Mouse (Mus musculus): ENCODE measurements around the gene Hist1h3a. TPM values are rescaled to one million over a fixed set of nuclear protein-coding genes. Genes with fewer than 3 reads are reported as not detected.
A peak's percentile ranks its signal among the peaks of the same experiment; 100 is the strongest.

Gene Hist1h3a
- polyA plus RNA-seq, 1 experiment from 2014 or later, result 56.6 TPM

DNA sequence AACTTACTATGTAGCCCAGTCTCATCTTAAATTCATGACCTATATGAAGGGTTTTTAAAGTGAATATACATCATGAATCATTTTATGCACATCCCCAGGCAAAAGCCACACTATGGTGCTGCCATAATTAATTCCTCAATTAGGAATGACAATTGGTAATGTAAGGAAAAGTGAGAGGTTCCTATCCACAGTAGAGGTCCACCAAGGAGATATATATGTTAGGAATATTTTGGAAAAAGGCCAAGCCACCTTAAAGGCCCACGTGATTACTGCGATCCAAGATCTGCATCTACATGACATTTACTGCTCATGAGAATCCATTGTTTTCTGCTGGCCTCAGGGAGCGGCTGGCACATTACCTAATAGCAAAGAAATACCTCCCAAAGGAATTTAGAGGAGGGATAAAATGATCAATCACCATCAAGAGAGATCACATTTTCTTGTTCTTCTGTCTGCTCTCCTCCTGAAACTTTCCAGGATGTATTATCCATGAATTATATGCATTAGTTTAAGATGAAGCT is 2.9 kb downstream of the Hist1h3a start:
- DNase-seq (ENCODE audit: low spot score), result no peak

DNA sequence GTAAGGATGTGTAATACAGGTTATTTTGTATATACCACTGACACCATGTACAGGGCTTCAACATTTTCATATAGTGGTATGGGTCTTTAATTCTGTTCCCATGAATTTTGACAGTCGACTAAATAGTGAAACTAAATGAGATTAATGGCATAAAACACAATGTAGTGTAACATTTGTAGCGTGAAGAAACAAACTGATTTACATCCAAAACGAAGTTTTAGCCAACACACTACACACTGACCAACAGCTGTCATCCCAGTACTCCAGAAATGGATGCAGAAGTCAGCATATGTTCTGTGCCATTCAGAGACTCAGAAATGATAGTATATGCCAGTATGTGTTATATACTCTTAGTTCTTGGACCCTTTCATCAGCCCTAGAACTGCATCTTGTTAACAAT is 4.3 kb downstream of the Hist1h3a start:
- DNase-seq (ENCODE audit: low spot score), result no peak

DNA sequence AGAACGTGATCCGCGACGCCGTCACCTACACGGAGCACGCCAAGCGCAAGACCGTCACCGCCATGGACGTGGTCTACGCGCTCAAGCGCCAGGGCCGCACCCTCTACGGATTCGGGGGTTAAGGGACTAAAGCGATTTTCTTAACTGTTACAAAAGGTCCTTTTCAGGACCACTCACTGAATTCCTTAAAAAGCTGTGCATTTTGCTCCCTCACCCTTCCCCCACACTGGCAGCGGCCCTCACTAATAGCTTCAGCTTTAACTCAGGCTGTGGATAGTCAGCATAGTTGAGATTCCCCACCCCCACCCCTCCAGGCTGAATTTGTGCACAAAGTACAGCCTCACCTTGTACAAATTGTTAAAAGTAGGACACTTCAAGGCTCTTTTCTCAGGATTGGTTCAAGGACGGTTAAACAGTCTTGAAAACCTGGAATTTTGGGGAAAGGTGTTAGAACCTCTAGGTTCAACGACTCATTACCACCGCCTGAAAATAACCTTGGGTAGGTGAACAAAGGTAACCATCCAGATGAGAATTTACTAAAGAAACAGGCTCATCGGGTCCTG is 4.9 kb downstream of the Hist1h3a start:
- peak; percentile 50 for DNase-seq (ENCODE audit: low spot score)

DNA sequence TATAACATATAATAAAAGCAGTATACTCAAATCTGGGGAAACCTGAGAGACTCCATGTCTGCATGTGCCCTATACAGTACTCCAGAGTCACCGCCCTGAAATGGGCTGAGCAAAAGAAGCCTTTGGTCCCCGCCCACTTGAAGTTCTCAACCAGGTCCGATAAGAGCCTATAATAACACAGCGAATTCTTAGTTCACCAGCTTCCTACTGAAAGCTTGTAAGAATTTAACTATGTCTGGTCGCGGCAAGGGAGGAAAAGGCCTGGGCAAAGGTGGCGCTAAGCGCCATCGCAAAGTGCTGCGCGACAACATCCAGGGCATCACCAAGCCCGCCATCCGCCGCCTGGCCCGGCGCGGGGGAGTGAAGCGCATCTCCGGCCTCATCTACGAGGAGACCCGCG is 5.4 kb downstream of the Hist1h3a start, which contains the start of gene Hist1h4b:
Gene Hist1h4b, plus strand, starts transcription at position 224 of the 400 bp plus-strand sequence.
- DNase-seq (ENCODE audit: low spot score), result peak; percentile 95

DNA sequence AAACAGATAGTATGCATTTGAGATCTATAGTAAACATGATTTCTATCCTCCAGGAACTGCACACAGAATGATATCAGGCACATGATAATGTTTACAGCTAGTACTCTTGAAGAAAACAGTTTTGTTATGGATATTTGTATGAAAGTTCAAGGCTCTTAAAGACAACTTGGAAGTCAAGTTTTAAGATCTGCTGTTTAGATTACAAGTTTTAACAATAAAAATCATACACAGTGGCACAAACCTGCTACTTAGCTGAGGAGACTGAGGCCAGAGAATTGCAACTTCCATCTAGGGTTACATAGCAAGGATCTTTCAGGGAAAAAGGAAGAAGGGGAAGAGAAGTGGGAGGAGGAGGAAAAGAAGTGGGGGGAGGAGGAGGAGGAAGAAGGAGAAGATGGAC is 7.2 kb downstream of the Hist1h3a start:
- no peak for DNase-seq (ENCODE audit: low spot score)

DNA sequence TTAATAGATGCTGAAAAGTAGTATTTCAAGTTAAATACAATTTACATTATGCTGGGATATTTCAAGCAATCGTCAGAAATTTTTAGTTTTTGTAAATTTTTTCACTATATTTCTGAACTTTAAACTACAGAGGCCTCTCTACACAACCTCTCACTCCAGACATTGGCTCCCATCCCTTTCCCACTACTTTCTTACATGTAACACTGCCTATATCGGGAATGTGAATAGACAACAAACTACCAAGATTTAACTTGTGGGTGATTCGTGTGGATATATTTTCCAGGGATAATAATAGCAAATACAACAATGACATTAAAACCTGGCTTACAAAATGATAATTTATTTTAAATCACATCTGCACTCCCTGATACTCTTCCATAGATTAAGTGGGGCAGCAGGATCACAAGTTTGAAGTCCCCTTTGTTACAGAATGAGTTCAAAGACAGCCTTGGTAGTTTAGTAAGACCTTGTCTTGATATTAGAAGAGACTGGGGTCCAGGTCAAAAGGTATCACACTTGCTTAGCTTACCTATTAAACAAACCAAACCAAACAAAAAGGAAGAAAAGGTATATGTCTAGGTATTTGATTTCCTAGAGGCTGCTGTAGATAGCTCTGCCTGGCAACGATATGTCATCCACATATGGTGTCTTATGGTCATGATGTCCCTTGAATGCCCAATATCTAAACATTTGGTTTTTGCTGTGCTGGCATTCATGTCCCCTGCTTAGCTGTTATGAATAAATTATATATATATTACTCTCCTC is 8.7 kb downstream of the Hist1h3a start:
- peak; percentile 4 for DNase-seq (ENCODE audit: low spot score)

DNA sequence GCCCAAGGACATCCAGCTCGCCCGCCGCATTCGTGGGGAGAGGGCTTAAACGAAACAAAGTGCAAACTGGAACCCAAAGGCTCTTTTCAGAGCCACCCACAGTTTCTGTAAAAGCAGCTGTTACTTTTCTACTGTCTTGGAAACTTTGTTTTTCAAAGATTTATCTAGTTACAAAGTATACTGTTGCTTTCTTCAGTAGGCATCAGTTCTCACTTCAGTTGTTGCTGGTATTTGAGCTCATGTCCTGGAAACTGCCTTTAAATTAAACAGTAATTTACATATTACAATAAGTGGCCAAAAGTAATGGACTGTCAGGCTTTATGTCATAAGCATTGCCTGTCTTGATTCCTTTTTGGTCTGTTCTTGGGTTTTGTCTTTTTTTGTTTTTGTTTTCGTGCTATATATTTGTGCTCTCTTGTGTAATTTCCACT is 9.4 kb downstream of the Hist1h3a start:
- DNase-seq (ENCODE audit: low spot score), result peak; percentile 7

DNA sequence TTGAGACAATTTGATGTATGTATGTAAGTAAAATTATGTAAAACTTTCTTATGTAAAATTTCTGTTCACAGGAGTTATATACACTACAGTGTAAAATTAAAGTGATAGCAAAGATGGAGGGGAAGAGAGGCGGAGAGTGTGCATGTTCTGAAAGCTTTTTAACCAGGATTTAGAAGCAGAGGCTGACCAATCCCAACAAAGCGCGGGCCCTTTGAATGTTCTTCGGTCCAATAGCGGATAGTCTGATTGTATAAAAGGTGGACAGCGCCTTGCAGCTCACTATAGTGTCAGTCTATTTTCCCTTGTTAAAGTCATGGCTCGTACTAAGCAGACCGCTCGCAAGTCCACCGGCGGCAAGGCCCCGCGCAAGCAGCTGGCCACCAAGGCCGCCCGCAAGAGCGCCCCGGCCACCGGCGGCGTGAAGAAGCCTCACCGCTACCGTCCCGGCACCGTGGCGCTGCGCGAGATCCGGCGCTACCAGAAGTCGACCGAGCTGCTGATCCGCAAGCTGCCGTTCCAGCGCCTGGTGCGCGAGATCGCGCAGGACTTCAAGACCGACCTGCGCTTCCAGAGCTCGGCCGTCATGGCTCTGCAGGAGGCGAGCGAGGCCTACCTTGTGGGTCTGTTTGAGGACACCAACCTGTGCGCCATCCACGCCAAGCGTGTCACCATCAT is 10.0 kb downstream of the Hist1h3a start, which contains the start of gene Hist1h3b:
Gene Hist1h3b, plus strand, starts transcription at position 201 of the 675 bp plus-strand sequence.
- peak; percentile 91 for DNase-seq (ENCODE audit: low spot score)

DNA sequence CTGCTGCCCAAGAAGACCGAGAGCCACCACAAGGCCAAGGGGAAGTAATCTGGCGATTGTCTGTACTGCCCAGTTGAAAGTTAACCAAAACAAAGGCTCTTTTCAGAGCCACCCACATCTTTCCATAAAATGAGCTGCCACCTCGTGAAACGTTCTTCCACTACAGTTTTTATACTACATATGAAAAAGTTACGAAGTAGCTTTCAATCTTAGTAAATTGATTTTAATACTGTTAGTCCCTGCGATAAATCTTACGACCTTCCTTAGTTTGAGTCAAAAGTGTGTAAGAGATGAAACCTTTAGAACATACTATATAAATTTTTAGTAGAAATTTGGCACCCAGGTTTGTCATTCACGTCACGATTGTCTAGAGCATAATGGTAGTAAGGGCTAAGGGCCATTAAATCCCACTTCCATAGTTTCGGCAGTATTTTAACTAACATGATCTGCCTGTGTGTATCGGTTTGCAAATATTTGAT is 10.7 kb downstream of the Hist1h3a start:
- peak; percentile 57 for DNase-seq (ENCODE audit: low spot score)

DNA sequence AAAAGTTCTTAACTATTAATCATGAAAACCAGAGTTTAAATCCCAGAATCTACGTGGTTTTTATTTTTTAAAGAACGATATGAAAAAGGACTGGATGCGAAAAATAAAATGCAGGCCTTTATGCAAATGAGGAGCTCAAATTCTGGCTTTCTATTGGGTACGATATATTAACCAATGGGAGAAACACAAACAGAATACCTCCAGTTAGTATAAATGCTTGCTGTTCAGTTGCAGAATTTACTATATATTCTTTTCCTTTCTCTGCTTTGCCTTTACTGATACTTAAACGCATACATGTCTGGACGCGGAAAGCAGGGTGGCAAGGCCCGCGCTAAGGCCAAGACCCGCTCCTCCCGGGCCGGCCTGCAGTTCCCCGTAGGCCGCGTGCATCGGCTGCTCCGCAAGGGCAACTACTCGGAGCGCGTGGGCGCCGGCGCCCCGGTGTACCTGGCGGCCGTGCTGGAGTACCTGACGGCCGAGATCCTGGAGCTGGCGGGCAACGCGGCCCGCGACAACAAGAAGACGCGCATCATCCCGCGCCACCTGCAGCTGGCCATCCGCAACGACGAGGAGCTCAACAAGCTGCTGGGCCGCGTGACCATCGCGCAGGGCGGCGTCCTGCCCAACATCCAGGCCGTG is 11.2 kb downstream of the Hist1h3a start, which contains the start of gene Hist1h2ab:
Gene Hist1h2ab, plus strand, starts transcription at position 288 of the 639 bp plus-strand sequence.
- peak; percentile 86 for DNase-seq (ENCODE audit: low spot score)

DNA sequence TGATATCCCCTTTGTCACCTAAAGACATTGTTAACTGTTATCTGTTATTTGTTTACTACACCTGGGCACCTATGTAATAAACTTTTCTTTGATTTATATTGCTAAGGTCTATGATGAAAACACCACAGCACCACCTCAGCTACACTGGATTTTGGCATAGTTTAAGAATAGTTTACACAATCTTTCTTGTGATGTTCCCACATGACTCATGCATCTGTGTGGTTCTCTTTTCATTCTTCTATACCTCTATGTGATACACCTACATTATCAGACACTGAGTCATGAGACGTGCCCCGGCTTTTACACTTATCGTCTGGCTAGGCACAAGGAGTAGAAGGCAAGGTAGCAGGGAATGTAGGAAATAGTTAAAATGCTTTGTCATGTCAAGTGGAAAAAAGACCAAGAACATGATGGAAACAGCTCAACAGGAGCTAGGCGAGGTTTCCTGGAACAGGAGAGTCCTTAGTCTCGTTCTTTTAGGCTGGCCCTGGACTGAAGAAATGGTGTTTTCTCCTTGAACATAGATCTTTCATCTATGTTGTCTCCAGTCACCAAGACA is 12.5 kb downstream of the Hist1h3a start:
- peak; percentile 1 for DNase-seq (ENCODE audit: low spot score)

DNA sequence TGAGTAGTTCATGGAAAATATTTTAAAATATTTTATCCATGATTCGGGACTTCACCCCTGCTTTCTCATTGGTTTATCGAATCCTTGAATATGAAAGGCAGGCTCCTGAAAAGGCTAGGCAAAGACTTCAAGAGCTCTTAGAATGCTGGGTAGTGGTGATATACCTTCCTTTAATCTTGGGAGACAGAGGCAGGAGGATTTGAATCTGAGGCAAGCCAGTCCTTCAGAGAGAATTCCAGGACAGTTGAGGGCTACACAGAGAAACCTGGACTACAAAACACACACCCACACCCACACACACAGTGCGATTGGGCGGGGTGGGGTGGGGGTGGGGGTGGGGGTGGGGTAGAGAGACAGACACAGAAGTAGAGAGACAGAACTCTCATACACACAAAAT is 14.3 kb downstream of the Hist1h3a start:
- no peak for DNase-seq (ENCODE audit: low spot score)

DNA sequence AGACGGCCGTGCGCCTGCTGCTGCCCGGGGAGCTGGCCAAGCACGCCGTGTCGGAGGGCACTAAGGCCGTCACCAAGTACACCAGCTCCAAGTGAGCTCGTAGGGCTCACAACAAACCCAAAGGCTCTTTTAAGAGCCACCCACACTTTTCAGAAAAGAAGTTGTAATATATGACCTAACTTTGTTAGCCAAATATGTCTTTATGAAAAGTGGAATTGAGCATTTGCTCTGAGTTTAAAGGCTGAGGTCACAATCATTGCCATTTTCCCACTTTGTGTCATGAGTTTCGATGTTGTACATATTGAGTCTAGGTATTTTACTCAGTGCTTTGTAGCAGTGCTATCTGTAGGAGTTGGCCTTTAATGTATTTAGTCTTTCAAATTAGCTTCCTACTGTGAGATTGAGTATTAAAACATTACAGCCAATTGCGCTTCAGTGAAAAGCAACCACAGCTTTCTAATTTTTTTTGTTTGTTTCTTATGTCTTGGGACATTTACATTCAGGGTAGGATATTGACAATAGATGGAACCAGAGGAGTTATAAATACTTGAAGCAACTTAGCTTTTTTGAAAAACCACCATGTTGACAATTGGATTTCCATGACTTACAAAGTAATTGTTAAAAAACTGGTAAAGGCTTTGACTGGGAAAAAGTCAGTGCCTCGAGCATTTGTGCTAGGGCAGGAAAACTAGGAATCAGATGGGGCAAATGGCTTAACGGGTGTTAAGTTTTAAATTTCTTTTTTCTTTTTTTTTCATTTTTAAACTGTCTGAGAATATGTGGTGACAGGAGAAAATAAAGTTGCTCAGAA is 14.9 kb downstream of the Hist1h3a start:
- peak; percentile 46 for DNase-seq (ENCODE audit: low spot score)

DNA sequence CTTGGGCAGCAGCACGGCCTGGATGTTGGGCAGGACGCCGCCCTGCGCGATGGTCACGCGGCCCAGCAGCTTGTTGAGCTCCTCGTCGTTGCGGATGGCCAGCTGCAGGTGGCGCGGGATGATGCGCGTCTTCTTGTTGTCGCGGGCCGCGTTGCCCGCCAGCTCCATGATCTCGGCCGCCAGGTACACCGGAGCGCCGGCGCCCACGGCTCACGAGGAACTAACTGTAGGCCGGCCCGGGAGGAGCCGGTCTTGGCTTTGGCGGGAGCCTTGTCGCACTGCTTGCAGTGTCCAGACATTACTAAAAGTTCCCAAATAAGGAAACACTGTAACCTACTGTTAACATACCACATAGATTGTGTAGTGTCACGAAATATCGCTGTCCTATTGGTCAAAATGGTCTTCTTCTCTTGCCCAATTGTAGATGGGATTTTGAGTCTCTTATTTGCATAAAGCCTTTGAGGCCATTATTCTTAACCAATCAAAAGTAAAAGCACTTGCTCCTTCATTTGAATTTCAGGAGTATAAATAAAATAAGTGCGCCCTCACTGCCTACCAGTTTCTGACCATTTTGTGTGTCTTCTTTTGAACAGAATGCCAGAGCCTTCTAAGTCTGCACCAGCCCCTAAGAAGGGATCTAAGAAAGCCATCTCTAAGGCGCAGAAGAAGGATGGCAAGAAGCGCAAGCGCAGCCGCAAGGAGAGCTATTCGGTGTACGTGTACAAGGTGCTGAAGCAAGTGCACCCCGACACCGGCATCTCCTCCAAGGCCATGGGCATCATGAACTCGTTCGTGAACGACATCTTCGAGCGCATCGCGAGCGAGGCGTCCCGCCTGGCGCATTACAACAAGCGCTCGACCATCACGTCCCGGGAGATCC is 15.7 kb downstream of the Hist1h3a start, which contains the start of gene Hist1h2bb:
Gene Hist1h2bb, plus strand, starts transcription at position 534 of the 880 bp plus-strand sequence.
- peak; percentile 91 for DNase-seq (ENCODE audit: low spot score)

DNA sequence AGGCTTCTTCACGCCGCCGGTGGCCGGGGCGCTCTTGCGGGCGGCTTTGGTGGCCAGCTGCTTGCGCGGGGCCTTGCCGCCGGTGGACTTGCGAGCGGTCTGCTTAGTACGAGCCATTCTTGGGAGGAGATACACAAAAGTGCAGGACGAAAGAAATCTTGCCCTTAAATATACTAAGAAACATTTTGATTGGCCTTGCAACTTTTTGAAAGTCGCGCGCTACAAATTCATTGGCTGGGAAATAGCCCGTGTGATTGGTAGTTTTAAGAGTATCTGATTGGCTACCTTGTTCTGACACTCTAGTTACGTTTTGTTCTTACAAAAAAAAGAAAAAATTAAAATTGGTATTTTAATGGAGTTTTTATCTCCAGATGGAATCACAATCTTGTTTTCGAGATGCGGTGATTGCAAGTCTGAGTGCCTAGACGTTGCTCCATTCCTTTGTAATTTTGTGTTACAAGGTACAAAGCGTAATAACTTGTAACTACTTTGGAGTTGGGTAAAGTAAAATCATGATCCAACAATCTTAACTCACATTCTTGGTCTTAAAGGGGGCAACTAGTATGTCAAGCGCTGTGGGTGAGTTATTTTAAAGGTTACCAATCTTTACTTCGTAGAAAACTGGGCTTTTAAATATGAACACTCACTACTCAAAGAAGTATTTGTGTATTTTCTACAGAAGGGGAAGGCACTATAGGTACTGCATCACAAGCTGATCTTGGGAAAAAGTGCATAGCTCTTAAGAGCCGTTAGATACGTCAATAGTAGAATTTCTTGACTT is 16.6 kb downstream of the Hist1h3a start, which contains the start of gene Hist1h3c:
Gene Hist1h3c, minus strand, starts transcription at position 222 of the 781 bp plus-strand sequence.
- peak; percentile 94 for DNase-seq (ENCODE audit: low spot score)

DNA sequence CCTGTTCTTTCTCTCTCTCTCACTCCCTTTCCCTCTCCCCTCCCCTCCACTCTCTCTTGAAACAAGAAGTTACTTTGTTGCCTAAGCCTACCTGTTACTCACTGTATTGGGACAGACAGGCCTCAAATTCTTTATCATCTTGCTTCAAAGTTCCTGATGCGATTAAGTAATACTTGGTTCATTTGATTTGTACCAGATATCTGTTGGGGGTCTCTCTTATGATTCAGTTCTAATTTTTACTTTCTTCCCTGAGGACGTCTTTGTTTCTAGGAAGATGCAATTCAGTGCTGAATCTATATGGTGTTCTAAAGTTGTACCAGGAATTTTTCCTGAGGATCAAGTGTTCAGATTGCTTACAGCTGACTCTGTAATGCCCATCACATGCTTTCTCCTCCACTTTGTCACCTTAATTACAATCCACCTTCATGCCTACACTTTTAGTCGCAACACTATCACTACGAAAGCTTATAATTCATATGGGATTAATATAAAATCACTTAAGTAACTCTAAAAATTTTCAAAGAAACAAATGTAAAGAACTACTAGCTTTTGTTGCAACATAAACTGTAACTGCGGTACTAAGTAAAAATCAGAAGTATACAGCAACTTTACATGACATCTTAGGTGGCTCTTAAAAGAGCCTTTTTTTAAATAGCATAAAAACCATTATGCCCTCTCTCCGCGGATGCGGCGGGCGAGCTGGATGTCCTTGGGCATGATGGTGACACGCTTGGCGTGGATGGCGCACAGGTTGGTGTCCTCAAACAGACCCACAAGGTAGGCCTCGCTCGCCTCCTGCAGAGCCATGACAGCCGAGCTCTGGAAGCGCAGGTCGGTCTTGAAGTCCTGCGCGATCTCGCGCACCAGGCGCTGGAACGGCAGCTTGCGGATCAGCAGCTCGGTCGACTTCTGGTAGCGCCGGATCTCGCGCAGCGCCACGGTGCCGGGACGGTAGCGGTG is 17.5 kb downstream of the Hist1h3a start:
- peak; percentile 28 for DNase-seq (ENCODE audit: low spot score)

DNA sequence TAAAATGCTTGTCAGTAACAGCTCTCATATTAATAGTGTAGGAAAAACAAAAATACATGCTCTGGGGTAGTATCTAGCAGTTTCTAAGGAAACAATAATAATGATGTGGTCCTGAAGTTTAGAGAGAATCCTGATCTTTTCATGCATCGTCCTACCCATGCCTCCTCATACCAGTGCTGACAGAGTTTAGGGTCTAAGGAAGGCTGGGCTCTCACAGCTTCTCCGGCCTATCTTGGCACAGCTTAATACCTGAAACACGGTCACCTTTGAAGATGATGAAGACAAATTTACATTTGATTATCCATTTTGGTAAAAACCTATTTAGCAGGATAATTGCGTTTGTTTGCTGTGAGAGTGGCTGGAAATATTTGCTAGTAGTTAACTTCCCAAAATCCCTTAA is 18.2 kb downstream of the Hist1h3a start:
- DNase-seq (ENCODE audit: low spot score), result peak; percentile 5

Measured in thymus, postnatal 0 days (tissue).